Mouse (Mus musculus): ENCODE measurements around the gene Ccn1. TPM values are rescaled to one million over a fixed set of nuclear protein-coding genes. Genes with fewer than 3 reads are reported as not detected.

Ccn1 gene
- total and polyA plus RNA-seq, 2 experiments from 2014 or later = 4.9 to 5.6 TPM

DNA sequence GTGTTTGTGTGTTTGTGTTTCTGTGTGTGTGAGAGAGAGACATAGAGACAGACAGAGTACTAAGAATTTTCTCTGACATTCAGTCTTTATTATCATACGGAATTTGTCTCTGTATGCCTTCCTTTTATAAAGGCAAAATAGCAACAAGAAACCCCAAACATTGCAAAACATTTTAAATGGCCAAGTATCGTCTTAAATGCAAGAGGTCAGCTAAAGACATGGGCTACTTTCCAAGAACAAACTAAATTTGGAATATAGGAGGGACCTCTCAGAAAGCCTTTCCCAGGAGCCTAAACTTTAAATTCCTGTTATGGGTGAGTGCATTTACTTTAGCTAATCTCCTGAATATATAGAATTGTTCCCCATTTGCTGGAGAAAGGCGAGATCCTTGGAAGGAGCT is 7.9 kb downstream of the Ccn1 start:
- no peak overlapping the region for H3K27ac ChIP-seq (ENCODE audit: low read depth, low read length)
- no peaks in the 10 kb centered on the region for H3K9me3 ChIP-seq (ENCODE audit: low read length)
- ATAC-seq (ENCODE audit: low FRiP score) (no peak), DNase-seq (ENCODE audit: low spot score) (no peak)
- TF ChIP-seq CTCF (IDR thresholded peaks at IDR 0.05) = no peak
- H3K9ac ChIP-seq (replicated peaks; ENCODE audit: low read length, poor library complexity, severe bottlenecking) = no peak overlapping the region
- no peak overlapping the region for H3K4me2 ChIP-seq (ENCODE audit: low read depth, low read length, poor library complexity, severe bottlenecking)
- 76% methylated on average over 3 of the region's 3 CpGs for WGBS
- H3K36me3 ChIP-seq (ENCODE audit: insufficient read depth, low read length) = no peaks in the 10 kb centered on the region
- H3K4me3 ChIP-seq (ENCODE audit: low read depth, low read length) = no peak overlapping the region
- H3K27me3 ChIP-seq (ENCODE audit: insufficient read depth, low read length) = no peaks in the 10 kb centered on the region
- H3K4me1 ChIP-seq (ENCODE audit: insufficient read depth, low read length) = no peaks in the 10 kb centered on the region

- Histone ChIP-seq H3K4me2 (ENCODE audit: low read depth, low read length, poor library complexity, severe bottlenecking) (no peak overlapping the region), H3K9ac (replicated peaks; ENCODE audit: low read length, poor library complexity, severe bottlenecking) (no peak overlapping the region), H3K36me3 (ENCODE audit: insufficient read depth, low read length) (no peaks in the 10 kb centered on the region), H3K27ac (ENCODE audit: low read depth, low read length) (no peak overlapping the region), H3K27me3 (ENCODE audit: insufficient read depth, low read length) (no peaks in the 10 kb centered on the region), H3K9me3 (ENCODE audit: low read length) (no peaks in the 10 kb centered on the region), H3K4me3 (ENCODE audit: low read depth, low read length) (no peak overlapping the region), H3K4me1 (ENCODE audit: insufficient read depth, low read length) (no peaks in the 10 kb centered on the region)
- 86% methylated on average over 5 of the region's 5 CpGs for WGBS
- ATAC-seq (ENCODE audit: low FRiP score) (no peak), DNase-seq (ENCODE audit: low spot score) (no peak)
- no peak for TF ChIP-seq CTCF (IDR thresholded peaks at IDR 0.05)
Measured at GRCm38 (mm10) chr3:145641036-145641685, 8.6 kb downstream of the Ccn1 start.

DNA sequence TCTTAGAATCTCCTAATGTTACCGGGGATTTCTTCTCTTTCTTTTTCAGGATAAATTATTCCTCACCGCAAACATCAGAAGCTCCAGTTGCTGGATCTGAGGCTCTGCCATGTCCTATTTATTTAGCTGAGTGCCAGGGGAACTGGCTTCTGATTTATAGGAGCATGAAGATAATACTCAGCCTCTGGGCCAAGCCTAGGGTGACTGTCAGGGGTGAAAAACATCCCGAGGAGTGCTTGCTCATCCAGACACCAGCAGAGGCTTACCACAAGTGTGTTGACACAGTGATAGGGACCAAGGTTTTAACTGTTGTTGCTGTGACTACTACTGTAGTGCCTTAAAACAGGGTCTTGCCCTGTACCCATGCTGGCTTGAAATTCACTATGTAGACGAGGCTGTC is 9.2 kb downstream of the Ccn1 start:
- no peak for TF ChIP-seq CTCF (IDR thresholded peaks at IDR 0.05)
- no peaks in the 10 kb centered on the region for H3K27me3 ChIP-seq (ENCODE audit: insufficient read depth, low read length)
- 41% methylated on average over 4 of the region's 4 CpGs for whole genome bisulfite sequencing
- H3K9me3 ChIP-seq (ENCODE audit: low read length) = no peaks in the 10 kb centered on the region
- H3K4me2 ChIP-seq (ENCODE audit: low read depth, low read length, poor library complexity, severe bottlenecking) = no peak overlapping the region
- DNase-seq (ENCODE audit: low spot score) (no peak), ATAC-seq (ENCODE audit: low FRiP score) (no peak)
- no peak overlapping the region for H3K27ac ChIP-seq (ENCODE audit: low read depth, low read length)
- no peak overlapping the region for H3K9ac ChIP-seq (replicated peaks; ENCODE audit: low read length, poor library complexity, severe bottlenecking)
- H3K36me3 ChIP-seq (ENCODE audit: insufficient read depth, low read length) = no peaks in the 10 kb centered on the region
- no peak overlapping the region for H3K4me3 ChIP-seq (ENCODE audit: low read depth, low read length)
- no peaks in the 10 kb centered on the region for H3K4me1 ChIP-seq (ENCODE audit: insufficient read depth, low read length)

DNA sequence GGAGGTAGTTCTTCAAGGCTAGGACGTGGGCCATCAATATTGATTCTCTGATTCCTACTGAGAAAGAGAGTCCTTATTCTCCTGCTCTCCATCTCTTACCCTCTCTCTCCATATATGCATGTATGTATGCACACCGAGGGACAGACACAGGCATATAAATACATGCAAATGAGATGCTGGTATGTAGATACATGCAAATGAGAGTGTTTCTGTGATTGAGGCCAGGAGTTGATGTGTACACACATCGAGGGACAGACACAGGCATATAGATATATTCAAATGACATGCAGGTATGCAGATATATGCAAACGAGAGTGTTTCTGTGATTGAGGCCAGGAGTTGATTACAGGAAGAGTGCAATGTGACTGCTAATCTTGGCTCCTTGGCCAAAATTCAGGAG is 9.6 kb downstream of the Ccn1 start:
- no peaks in the 10 kb centered on the region for H3K36me3 ChIP-seq (ENCODE audit: insufficient read depth, low read length)
- 56% methylated on average over 4 of the region's 4 CpGs for WGBS
- H3K4me1 ChIP-seq (ENCODE audit: insufficient read depth, low read length) = no peaks in the 10 kb centered on the region
- no peak overlapping the region for H3K9ac ChIP-seq (replicated peaks; ENCODE audit: low read length, poor library complexity, severe bottlenecking)
- no peak for DNase-seq (ENCODE audit: low spot score)
- TF ChIP-seq CTCF (IDR thresholded peaks at IDR 0.05) = no peak
- no peaks in the 10 kb centered on the region for H3K27me3 ChIP-seq (ENCODE audit: insufficient read depth, low read length)
- no peak overlapping the region for H3K4me2 ChIP-seq (ENCODE audit: low read depth, low read length, poor library complexity, severe bottlenecking)
- ATAC-seq (ENCODE audit: low FRiP score) = no peak
- no peak overlapping the region for H3K4me3 ChIP-seq (ENCODE audit: low read depth, low read length)
- H3K27ac ChIP-seq (ENCODE audit: low read depth, low read length) = no peak overlapping the region
- no peaks in the 10 kb centered on the region for H3K9me3 ChIP-seq (ENCODE audit: low read length)

- H3K4me2 ChIP-seq (ENCODE audit: low read depth, low read length, poor library complexity, severe bottlenecking) = no peak overlapping the region
- WGBS = 80% methylated on average over 14 of the region's 14 CpGs
- TF ChIP-seq CTCF (IDR thresholded peaks at IDR 0.05) = no peak
Measured at GRCm38 (mm10) chr3:145634002-145634710, 15.6 kb downstream of the Ccn1 start.

GRCm38 (mm10) chr3:145632888-145633287 is 16.9 kb downstream of the Ccn1 start:
- H3K4me1 ChIP-seq (ENCODE audit: insufficient read depth, low read length) = no peaks in the 10 kb centered on the region
- H3K27me3 ChIP-seq (ENCODE audit: insufficient read depth, low read length) = no peaks in the 10 kb centered on the region
- no peak overlapping the region for H3K4me3 ChIP-seq (ENCODE audit: low read depth, low read length)
- H3K9ac ChIP-seq (replicated peaks; ENCODE audit: low read length, poor library complexity, severe bottlenecking) = no peak overlapping the region
- no peaks in the 10 kb centered on the region for H3K36me3 ChIP-seq (ENCODE audit: insufficient read depth, low read length)
- no peak for TF ChIP-seq CTCF (IDR thresholded peaks at IDR 0.05)
- no peak for DNase-seq (ENCODE audit: low spot score)
- no peaks in the 10 kb centered on the region for H3K9me3 ChIP-seq (ENCODE audit: low read length)
- H3K4me2 ChIP-seq (ENCODE audit: low read depth, low read length, poor library complexity, severe bottlenecking) = no peak overlapping the region
- no peak for ATAC-seq (ENCODE audit: low FRiP score)
- WGBS = 31% methylated on average over 6 of the region's 6 CpGs
- no peak overlapping the region for H3K27ac ChIP-seq (ENCODE audit: low read depth, low read length)

More at GRCm38 (mm10) chr3:145634002-145634710, 15.6 kb downstream of the Ccn1 start:
- Histone ChIP-seq H3K27me3 (ENCODE audit: insufficient read depth, low read length) (no peaks in the 10 kb centered on the region), H3K9me3 (ENCODE audit: low read length) (no peaks in the 10 kb centered on the region), H3K27ac (ENCODE audit: low read depth, low read length) (no peak overlapping the region), H3K4me3 (ENCODE audit: low read depth, low read length) (no peak overlapping the region), H3K9ac (replicated peaks; ENCODE audit: low read length, poor library complexity, severe bottlenecking) (no peak overlapping the region), H3K36me3 (ENCODE audit: insufficient read depth, low read length) (no peaks in the 10 kb centered on the region), H3K4me1 (ENCODE audit: insufficient read depth, low read length) (no peaks in the 10 kb centered on the region)
- DNase-seq (ENCODE audit: low spot score) (no peak), ATAC-seq (ENCODE audit: low FRiP score) (no peak; the same call in 1 of the 2 replicates)

Measured in midbrain, postnatal 0 days (tissue).